Mouse (Mus musculus) heart, embryonic 14.5 days (tissue): ENCODE results near the gene Gpr55. TPM values are rescaled to one million over a fixed set of nuclear protein-coding genes. Genes with fewer than 3 reads are reported as not detected.
A peak's percentile ranks its signal among the peaks of the same experiment; 100 is the strongest.

ENCODE experiments used
- ATAC-seq: fragments of 200-750 bp; cut with Nextera tagmentation; 2 replicates; pipeline ENCODE4 v1.8.0; 2017; ENCODE audit warnings: low read depth, moderate TSS enrichment; ENCODE audit not compliant: insufficient number of reproducible peaks, insufficient read depth, low FRiP score
- H3K27ac ChIP-seq, 2 experiments: fragments of 200-500 bp in 1 of 2; fragments of 300-500 bp in 1 of 2; sonication (generic) in 1 of 2; replicated peaks in 1 of 2; 2 replicates each; pipeline ENCODE4 v1.5.1; 2012 to 2014; ENCODE audit warnings: low read depth in 2 of 2, low read length in 2 of 2, control low read depth in 1 of 2, mild to moderate bottlenecking in 1 of 2, mixed read lengths in 1 of 2; ENCODE audit not compliant: control insufficient read depth in 1 of 2, insufficient read depth in 1 of 2
- H3K27me3 ChIP-seq: fragments of 300-500 bp; sonication (generic); 2 replicates; pipeline ENCODE4 v1.6.1; 2014; ENCODE audit warnings: mild to moderate bottlenecking, low read length, control low read depth; ENCODE audit not compliant: control insufficient read depth, insufficient read depth
- H3K36me3 ChIP-seq: fragments of 300-500 bp; sonication (generic); 2 replicates; pipeline ENCODE4 v1.6.1; 2014; ENCODE audit warnings: mild to moderate bottlenecking, control low read depth, low read length, mixed read lengths; ENCODE audit not compliant: control insufficient read depth, insufficient read depth
- H3K4me1 ChIP-seq, 2 experiments: fragments of 200-500 bp in 1 of 2; fragments of 300-500 bp in 1 of 2; sonication (generic) in 1 of 2; 2 replicates each; pipeline ENCODE4 v1.6.1; 2012 to 2014; ENCODE audit warnings: low read length in 2 of 2, control low read depth in 1 of 2, mixed read lengths in 1 of 2; ENCODE audit not compliant: control insufficient read depth in 2 of 2, insufficient read depth in 2 of 2
- H3K4me2 ChIP-seq: fragments of 300-500 bp; sonication (generic); 2 replicates; pipeline ENCODE4 v1.6.1; 2014; ENCODE audit warnings: mild to moderate bottlenecking, low read length
- H3K4me3 ChIP-seq, 2 experiments: fragments of 200-500 bp in 1 of 2; fragments of 300-500 bp in 1 of 2; sonication (generic) in 1 of 2; 2 replicates each; pipeline ENCODE4 v1.5.1; 2012 to 2014; ENCODE audit warnings: low read length in 2 of 2, mild to moderate bottlenecking in 2 of 2, control low read depth in 1 of 2, low read depth in 1 of 2, moderate library complexity in 1 of 2; ENCODE audit not compliant: control insufficient read depth in 1 of 2, insufficient read depth in 1 of 2
- H3K9ac ChIP-seq: fragments of 300-500 bp; sonication (generic); 2 replicates; pipeline ENCODE4 v1.6.1; 2014; ENCODE audit warnings: mild to moderate bottlenecking, low read length
- H3K9me3 ChIP-seq: fragments of 300-500 bp; sonication (generic); 2 replicates; pipeline ENCODE4 v1.6.1; 2016; ENCODE audit warnings: low read length, control low read depth; ENCODE audit not compliant: control insufficient read depth
- WGBS: fragments of 180-500 bp; shearing (Covaris S2); extraction: QIAGEN DNeasy Blood & Tissue Kit; methylation state at CpG from one replicate; pipeline ENCODE4 v1.1.7; 2014; 5-methylcytosine and 5-hydroxymethylcytosine counted together
- polyA plus RNA-seq: library from polyadenylated mRNA; unstranded; fragments of >200 nt; fragmentation: Nextera tagmentation; extraction: Ambion mirVana; gene quantifications from 2 replicates; pipeline ENCODE4 v1.2.1, GENCODE M21; 2014

Gene Gpr55
- polyA plus RNA-seq, 1 experiment from 2014 or later: 0.07 TPM

DNA sequence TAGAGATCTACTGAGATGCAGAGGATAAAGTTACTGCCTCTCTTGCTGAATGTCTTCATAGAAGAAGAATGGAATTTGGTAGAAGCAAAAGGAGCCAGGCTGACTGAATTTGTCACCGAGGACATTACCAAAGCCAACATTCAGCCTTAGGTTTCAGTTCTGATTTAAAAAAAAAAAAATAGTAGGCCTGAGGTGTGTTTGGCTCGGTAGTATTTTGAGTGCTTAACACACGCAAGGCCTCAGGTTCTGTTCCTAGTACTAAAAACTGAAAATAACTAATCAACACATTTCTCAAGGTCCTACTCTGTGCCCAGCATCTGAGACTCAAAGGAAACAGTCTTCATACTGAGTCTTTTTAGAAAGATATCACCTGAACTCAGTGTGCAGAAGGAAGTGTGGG is 10.3 kb upstream of the Gpr55 start:
- Histone ChIP-seq H3K4me1 (no peaks in the 10 kb centered on the region), H3K9me3 (no peaks in the 10 kb centered on the region), H3K9ac (no peak overlapping the region), H3K36me3 (no peaks in the 10 kb centered on the region), H3K27me3 (no peaks in the 10 kb centered on the region), H3K4me3 (no peak overlapping the region), H3K4me2 (no peak overlapping the region), H3K27ac (no peak overlapping the region)
- ATAC-seq: no peak
- WGBS: 89% methylated on average over 3 of the region's 3 CpGs

GRCm38 (mm10) chr1:85969519-85969918 is 8.7 kb upstream of the Gpr55 start:
- no peaks in the 10 kb centered on the region for H3K9me3 ChIP-seq
- H3K4me2 ChIP-seq: no peak overlapping the region
- 88% methylated on average over 1 of the region's 1 CpGs for WGBS

DNA sequence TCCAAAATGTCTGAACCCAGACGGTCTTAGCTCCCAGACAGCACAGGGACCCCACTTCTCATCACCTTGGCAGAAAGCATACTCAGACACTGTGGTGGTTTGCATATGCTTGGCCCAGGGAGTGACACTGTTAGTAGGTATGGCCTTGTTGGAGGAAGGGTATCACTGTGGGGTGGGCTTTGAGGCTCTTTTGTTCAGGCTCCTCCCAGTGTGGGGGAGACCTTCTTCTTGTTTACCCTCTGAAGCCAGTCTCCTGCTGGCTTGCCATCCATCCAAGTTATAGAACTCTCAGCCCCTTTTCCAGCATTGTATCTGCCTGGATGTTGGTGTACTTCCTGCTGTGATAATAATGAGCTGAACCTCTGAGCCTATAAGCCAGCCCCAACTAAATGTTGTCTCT is 8.3 kb upstream of the Gpr55 start:
- H3K27me3 ChIP-seq: no peaks in the 10 kb centered on the region
- 74% methylated on average over 1 of the region's 1 CpGs for WGBS
- H3K4me1 ChIP-seq: no peaks in the 10 kb centered on the region
- no peak overlapping the region for H3K4me3 ChIP-seq
- no peak overlapping the region for H3K4me2 ChIP-seq
- no peaks in the 10 kb centered on the region for H3K9me3 ChIP-seq
- no peak for ATAC-seq
- H3K27ac ChIP-seq: no peak overlapping the region
- no peaks in the 10 kb centered on the region for H3K36me3 ChIP-seq
- no peak overlapping the region for H3K9ac ChIP-seq

More at GRCm38 (mm10) chr1:85969519-85969918, 8.7 kb upstream of the Gpr55 start:
- Histone ChIP-seq H3K4me3 (no peak overlapping the region), H3K9ac (no peak overlapping the region), H3K27ac (no peak overlapping the region), H3K27me3 (no peaks in the 10 kb centered on the region), H3K36me3 (no peaks in the 10 kb centered on the region), H3K4me1 (no peaks in the 10 kb centered on the region)
- no peak for ATAC-seq

GRCm38 (mm10) chr1:85965856-85966255 is 5.0 kb upstream of the Gpr55 start:
- H3K27ac ChIP-seq: no peak overlapping the region
- H3K4me1 ChIP-seq: peaks cover 0 to 3% of the 10 kb centered on the region in 2 experiments; a peak in 1 of 4 replicates
- no peak overlapping the region for H3K9ac ChIP-seq
- H3K9me3 ChIP-seq: no peaks in the 10 kb centered on the region
- H3K36me3 ChIP-seq: no peaks in the 10 kb centered on the region
- no peaks in the 10 kb centered on the region for H3K27me3 ChIP-seq
- ATAC-seq: no peak
- no peak overlapping the region for H3K4me2 ChIP-seq
- 69% methylated on average over 3 of the region's 3 CpGs for WGBS
- H3K4me3 ChIP-seq: no peak overlapping the region

DNA sequence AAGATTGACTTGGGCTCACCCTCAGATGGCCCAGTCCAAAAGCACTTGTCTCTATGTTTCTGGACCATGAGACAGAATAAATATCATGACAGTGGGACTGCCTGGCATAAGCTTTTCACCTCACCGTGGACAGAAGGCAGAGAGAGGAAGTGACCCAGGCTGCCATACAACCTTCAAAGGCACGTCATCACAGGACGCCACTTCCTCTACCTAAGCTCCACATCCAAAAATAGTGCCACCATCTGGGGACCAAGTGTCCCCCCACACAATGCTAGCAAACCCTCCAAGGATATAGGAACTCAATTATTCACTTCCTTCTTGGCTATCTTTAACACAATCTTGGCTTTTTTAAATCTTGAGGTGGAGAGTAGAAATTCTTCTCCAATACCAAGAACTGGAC is 1.3 kb upstream of the Gpr55 start:
- H3K9me3 ChIP-seq: no peaks in the 10 kb centered on the region
- no peaks in the 10 kb centered on the region for H3K27me3 ChIP-seq
- H3K36me3 ChIP-seq: no peaks in the 10 kb centered on the region
- no peak overlapping the region for H3K9ac ChIP-seq
- peaks cover 30 to 32% of the 10 kb centered on the region in 2 experiments for H3K4me1 ChIP-seq
- 51% methylated on average over 3 of the region's 3 CpGs for WGBS
- H3K4me3 ChIP-seq: no peak overlapping the region
- H3K4me2 ChIP-seq: no peak overlapping the region
- no peak for ATAC-seq
- H3K27ac ChIP-seq: no peak overlapping the region

- 72% methylated on average over 2 of the region's 2 CpGs for WGBS
- Histone ChIP-seq H3K9me3 (no peaks in the 10 kb centered on the region), H3K4me2 (no peak overlapping the region), H3K4me1 (peaks cover 42 to 52% of the 10 kb centered on the region in 2 experiments), H3K9ac (no peak overlapping the region), H3K36me3 (no peaks in the 10 kb centered on the region), H3K27ac (peak overlapping the region in 1 of 2 experiments; percentile 28; a peak in 1 of 4 replicates), H3K27me3 (no peaks in the 10 kb centered on the region), H3K4me3 (no peak overlapping the region)
- no peak for ATAC-seq
Observed at GRCm38 (mm10) chr1:85959889-85960276, 924 bp downstream of the Gpr55 start.

DNA sequence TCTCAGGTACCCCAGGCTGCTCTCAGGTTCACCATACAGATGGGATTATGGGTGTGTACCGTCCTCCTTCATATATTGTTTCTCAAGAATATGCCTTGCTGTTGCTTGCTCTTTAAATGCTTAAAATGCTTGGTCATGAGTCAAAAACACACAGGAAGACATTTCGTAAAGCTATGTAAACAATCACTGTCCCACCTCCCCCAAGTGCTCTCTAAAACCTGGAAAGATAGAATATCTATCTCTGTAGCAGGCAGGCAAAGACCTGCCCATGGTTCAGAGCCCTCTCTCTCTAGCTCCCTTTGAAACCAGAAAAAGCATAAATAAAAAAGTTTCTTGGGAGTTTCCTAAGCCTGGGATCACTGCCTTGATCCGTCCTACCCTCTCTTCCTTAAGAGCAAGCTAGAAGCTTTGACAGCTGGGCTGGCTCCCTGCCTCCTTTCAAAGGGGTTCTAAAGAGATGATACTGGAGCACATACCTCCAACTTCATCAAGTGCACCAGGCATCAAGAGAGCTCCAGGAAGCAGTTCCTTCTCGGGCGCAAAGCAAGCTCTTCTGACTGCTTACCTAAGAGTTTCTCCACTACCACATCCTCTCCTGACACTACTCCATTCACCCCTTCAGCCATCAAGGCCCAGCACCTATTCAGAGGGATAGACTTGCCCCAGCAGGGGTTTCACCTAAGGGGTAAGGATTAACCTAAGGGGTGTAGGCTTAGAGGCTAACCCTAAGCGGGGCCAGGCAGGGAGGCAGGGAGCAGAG is 1.5 kb downstream of the Gpr55 start:
- WGBS: 67% methylated on average over 6 of the region's 6 CpGs
- Histone ChIP-seq H3K4me1 (peaks cover 42 to 52% of the 10 kb centered on the region in 2 experiments), H3K4me2 (no peak overlapping the region), H3K9me3 (no peaks in the 10 kb centered on the region), H3K27ac (peak overlapping the region; percentile 47 to 82; a peak in 2 of 4 replicates), H3K9ac (no peak overlapping the region), H3K36me3 (no peaks in the 10 kb centered on the region), H3K4me3 (no peak overlapping the region), H3K27me3 (no peaks in the 10 kb centered on the region)
- ATAC-seq: no peak
